Mouse (Mus musculus) erythroblast, embryonic 14.5 days (primary cell): Measurements from ENCODE around the gene Myo5c. TPM values are rescaled to one million over a fixed set of nuclear protein-coding genes. Genes with fewer than 3 reads are reported as not detected.

Experiments
- H3K27me3 ChIP-seq: 2 replicates; pipeline ENCODE4 v1.6.1; 2012; ENCODE audit warnings: inconsistent platforms; ENCODE audit not compliant: control insufficient read depth
- H3K36me3 ChIP-seq: 2 replicates; pipeline ENCODE4 v1.6.1; 2012; ENCODE audit warnings: mild to moderate bottlenecking, inconsistent platforms; ENCODE audit not compliant: control insufficient read depth
- H3K4me1 ChIP-seq: 2 replicates; pipeline ENCODE4 v1.6.1; 2012; ENCODE audit warnings: inconsistent platforms; ENCODE audit not compliant: control insufficient read depth
- H3K4me3 ChIP-seq: replicated peaks from 2 replicates; pipeline ENCODE3; 2012; ENCODE audit warnings: moderate library complexity, mild to moderate bottlenecking, inconsistent platforms
- H3K9me3 ChIP-seq: 2 replicates; pipeline ENCODE4 v1.6.1; 2012; ENCODE audit warnings: low read length, inconsistent platforms, mixed read lengths; ENCODE audit not compliant: control insufficient read depth
- GATA1 ChIP-seq: IDR thresholded peaks from 2 replicates; pipeline ENCODE4 v1.6.1; 2012; ENCODE audit warnings: low read length, inconsistent platforms, mixed read lengths
- TAL1 ChIP-seq: IDR thresholded peaks from 3 replicates; pipeline ENCODE4 v1.6.1; 2012; ENCODE audit warnings: low read length, inconsistent platforms, mixed read lengths
- polyA plus RNA-seq: library from polyadenylated mRNA; stranded (reverse); fragments of >175 nt; gene quantifications from 2 replicates; pipeline ENCODE4 v1.2.3, GENCODE M21; 2012

Myo5c gene
- polyA plus RNA-seq, 1 experiment: not detected

DNA sequence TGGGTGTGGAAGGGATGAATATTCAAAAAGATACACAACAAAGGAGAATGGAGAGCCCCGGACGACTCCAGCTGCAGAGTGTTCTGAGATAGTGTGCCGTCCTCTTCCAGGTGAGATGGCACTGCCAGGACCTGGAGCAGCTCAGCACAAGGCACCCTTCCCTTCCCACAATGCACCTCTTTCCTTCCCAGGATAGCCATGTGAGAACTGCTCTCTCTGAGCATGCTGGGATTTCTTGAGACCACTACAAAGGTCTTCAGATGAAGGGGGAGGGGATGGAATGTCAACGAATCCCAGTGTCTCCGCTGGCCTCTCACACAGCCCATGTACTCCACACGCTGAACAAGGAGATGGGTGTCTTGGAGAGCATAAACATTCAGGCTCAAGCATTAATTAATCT, 55.8 kb downstream of the Myo5c start:
- no peaks in the 10 kb centered on the region for H3K27me3 ChIP-seq
- TF ChIP-seq GATA1: no peak
- TF ChIP-seq TAL1: no peak
- H3K4me1 ChIP-seq: no peaks in the 10 kb centered on the region; the same call in 1 of the 2 replicates
- H3K36me3 ChIP-seq: no peaks in the 10 kb centered on the region
- no peak overlapping the region for H3K4me3 ChIP-seq
- H3K9me3 ChIP-seq: no peaks in the 10 kb centered on the region

DNA sequence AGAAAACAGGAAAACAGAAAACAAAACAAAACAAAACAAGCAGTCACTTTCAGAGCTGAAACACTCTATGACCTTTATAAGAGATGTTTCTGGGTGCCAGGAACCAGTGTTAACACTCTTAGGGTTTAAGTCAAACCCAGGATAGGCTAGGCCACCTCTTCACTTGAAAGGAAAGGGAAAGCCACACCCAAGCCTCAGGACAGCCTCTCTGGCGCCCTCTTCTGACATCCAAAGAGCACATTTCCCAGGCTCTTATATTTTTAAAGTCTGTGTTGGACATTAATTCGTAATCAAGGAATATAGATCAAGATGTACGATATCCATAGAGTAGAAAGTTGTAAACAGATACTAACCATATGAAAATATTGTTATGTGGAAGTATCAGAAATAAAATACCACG, 57.7 kb downstream of the Myo5c start:
- Histone ChIP-seq H3K9me3 (no peaks in the 10 kb centered on the region), H3K27me3 (no peaks in the 10 kb centered on the region), H3K4me3 (no peak overlapping the region), H3K36me3 (no peaks in the 10 kb centered on the region), H3K4me1 (no peaks in the 10 kb centered on the region)
- TF ChIP-seq GATA1: no peak
- TF ChIP-seq TAL1: no peak

DNA sequence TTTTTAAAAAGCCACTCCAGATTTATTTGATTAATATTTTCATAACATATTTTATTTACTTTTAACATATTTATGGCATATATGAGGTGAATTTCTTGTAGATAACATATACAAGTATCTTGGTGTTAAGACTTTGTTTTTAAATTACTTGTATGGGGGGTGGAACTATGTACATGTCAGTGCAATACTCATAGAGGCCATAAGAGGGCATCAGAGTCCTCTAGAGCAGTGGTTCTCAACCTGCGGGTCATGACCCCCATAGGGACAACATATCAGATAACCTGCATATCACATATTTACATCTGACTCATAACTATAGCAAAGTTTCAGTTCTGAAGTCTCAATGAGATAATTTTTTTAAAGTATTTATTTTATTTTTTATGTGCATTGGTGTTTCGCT, 67.5 kb downstream of the Myo5c start:
- TF ChIP-seq GATA1 (no peak), TAL1 (no peak)
- Histone ChIP-seq H3K9me3 (no peaks in the 10 kb centered on the region), H3K27me3 (no peaks in the 10 kb centered on the region)

DNA sequence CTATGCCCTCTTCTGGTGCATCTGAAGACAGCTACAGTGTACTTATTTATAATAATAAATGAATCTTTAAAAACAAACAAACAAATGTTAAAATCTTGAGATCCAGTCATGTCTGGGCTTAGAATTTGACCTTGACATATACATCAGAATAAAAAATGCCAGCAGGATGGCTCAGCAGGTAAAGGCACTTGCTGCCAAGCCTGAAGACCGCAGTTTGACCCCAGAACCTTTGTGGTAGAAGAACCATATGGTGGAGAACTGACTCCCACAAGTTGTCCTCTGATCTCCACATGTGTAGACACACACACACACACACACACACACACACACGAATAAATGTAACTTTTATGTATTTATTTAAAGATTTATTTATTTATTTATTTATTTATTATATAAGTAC, 71.2 kb downstream of the Myo5c start:
- TF ChIP-seq TAL1 (no peak), GATA1 (no peak)
- H3K4me3 ChIP-seq: no peak overlapping the region
- H3K27me3 ChIP-seq: no peaks in the 10 kb centered on the region
- H3K36me3 ChIP-seq: no peaks in the 10 kb centered on the region
- H3K4me1 ChIP-seq: no peaks in the 10 kb centered on the region; the same call in 1 of the 2 replicates
- no peaks in the 10 kb centered on the region for H3K9me3 ChIP-seq

More for the DNA sequence above, 67.5 kb downstream of the Myo5c start:
- no peaks in the 10 kb centered on the region; the same call in 1 of the 2 replicates for H3K4me1 ChIP-seq
- no peaks in the 10 kb centered on the region for H3K36me3 ChIP-seq
- H3K4me3 ChIP-seq: no peak overlapping the region

DNA sequence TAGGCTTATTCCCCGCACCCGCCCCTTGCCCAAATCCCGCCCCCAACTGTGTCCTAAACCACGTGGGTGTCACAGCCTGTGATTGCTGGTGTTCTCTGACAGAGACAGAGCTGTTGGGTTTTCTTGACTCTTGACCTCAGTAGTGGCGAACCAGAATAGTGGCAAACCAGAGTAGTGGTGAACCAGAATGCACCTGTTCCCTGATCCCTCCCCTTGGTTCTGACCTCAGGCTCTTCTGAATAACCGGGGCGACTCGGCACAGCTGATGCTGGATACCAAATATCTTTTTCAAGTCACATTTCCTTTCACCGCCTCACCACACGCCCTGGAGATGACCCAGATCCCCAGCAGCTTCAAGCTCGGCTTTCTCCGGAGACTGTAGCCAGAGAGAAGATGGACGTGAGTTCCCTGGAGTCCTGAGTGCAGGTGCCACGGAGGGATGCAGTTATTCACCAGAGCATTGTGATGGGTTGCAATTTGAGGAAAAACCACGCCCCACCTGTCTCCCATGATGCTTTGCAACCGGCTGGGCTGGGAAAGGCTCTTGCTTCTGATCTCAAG, 72.0 kb downstream of the Myo5c start:
- no peaks in the 10 kb centered on the region for H3K27me3 ChIP-seq
- TF ChIP-seq TAL1: no peak
- no peak for TF ChIP-seq GATA1
- no peaks in the 10 kb centered on the region; the same call in 1 of the 2 replicates for H3K4me1 ChIP-seq
- no peak overlapping the region for H3K4me3 ChIP-seq
- H3K36me3 ChIP-seq: no peaks in the 10 kb centered on the region
- H3K9me3 ChIP-seq: no peaks in the 10 kb centered on the region

DNA sequence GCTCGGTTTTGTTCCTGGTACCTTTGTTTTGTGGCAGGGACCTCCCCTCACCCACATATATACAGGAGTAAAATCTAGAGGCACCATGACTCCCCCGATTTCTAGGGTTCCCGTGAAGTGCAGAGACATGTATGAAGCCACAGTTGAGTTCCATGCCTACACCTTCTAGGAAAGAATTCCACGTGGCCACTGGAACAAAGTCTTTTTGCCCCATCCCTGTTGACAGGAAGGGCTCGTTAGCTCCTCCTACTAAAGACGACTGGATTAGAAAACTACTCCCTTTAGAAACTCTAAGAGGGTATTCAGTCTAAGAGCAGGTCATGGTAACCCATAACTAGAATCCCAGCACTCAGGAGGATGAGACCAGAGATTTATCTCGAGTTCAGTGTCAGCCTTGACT, 72.5 kb downstream of the Myo5c start:
- Histone ChIP-seq H3K9me3 (no peaks in the 10 kb centered on the region), H3K27me3 (no peaks in the 10 kb centered on the region), H3K4me1 (no peaks in the 10 kb centered on the region; the same call in 1 of the 2 replicates), H3K36me3 (no peaks in the 10 kb centered on the region), H3K4me3 (no peak overlapping the region)
- TF ChIP-seq TAL1 (no peak), GATA1 (no peak)

DNA sequence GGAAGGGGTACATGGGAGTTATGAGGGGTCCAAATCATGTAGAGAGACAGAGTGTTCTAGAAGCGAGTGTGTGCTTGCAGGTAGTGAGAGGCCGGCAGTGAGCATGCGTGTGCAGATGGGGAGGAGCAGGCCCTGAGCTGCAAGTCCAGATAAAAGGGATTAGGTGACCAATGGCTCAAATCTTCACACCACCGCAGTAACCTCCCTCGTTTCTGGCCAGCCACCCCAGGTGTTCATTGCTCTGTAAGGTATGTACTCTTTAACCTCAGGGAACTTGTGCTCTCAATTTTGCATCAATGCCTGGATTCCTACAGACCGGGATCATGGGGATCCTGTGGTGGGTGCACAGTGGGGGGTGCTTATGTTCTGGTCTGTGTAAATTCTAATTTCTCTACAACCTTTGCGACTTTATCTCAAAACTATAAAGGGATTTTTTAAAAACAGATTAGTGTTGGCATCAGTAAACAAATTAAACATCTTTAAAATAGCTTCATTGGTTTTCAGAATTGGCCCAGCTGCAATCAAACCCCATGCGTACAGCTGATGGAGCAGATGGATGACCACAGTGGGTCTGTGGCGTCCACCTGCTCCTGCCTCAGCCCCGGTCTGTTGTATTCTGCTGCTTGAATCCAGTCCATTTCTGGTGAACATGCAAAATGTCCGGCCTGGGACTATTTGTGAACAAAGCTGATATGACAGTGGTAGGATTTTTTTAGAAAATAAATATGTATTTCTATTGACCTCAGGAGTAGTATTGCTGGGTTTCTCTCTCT, 74.5 kb downstream of the Myo5c start, which contains the start of gene Gnb5:
TSS of gene Gnb5 (plus strand) at position 163 of the 773 bp plus-strand sequence.
- no peaks in the 10 kb centered on the region for H3K9me3 ChIP-seq
- TF ChIP-seq GATA1 (no peak), TAL1 (no peak)
- H3K4me1 ChIP-seq: no peaks in the 10 kb centered on the region; the same call in 1 of the 2 replicates
- H3K27me3 ChIP-seq: no peaks in the 10 kb centered on the region
- H3K36me3 ChIP-seq: no peaks in the 10 kb centered on the region
- no peak within 1 kb of the TSS for H3K4me3 ChIP-seq

DNA sequence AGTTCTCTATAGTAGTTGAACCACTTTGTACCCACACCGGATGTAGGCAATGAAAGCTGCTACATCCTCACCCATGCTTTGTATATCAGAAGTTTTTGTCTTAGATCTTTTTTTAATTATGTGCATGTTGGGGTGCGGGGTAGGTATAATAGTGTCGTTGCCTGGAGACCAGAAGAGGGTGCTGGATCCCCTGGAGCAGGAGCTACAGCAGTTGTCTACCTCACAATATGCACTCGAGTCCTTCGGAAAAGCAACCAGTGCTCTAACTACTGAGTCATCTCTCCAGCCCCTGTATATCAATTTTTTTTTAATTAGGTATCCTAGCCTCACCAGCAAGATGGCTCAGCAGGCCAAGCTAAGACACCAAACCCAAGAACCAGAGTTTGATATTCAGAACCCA, 75.2 kb downstream of the Myo5c start:
- H3K36me3 ChIP-seq: no peaks in the 10 kb centered on the region
- no peak overlapping the region for H3K4me3 ChIP-seq
- no peaks in the 10 kb centered on the region for H3K9me3 ChIP-seq
- no peaks in the 10 kb centered on the region for H3K27me3 ChIP-seq
- no peak for TF ChIP-seq TAL1
- no peak for TF ChIP-seq GATA1
- no peaks in the 10 kb centered on the region; the same call in 1 of the 2 replicates for H3K4me1 ChIP-seq

DNA sequence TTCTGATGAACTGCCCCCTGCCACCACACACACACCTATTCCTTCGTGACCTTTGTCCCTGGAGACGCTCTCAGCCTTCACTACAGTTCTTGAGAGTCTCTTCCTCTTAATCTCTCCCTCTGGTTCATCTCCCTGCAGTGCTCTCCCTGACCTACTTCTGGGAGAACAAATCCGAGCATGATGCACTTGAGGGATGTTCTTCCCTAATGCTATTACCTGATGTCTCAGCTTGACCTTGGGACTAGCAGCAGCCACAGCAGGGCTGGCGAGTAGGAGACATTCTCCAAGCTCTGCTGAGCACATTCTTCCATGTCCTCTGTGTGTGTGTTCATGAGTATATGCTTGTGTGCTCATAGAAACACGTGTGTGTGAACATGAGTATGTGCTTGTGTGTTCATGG, 76.8 kb downstream of the Myo5c start:
- no peak for TF ChIP-seq TAL1
- no peak for TF ChIP-seq GATA1
- Histone ChIP-seq H3K9me3 (no peaks in the 10 kb centered on the region), H3K27me3 (peaks cover 5% of the 10 kb centered on the region), H3K36me3 (no peaks in the 10 kb centered on the region), H3K4me1 (peaks cover 2% of the 10 kb centered on the region; the same call in 1 of the 2 replicates), H3K4me3 (no peak overlapping the region)
